Mouse (Mus musculus): ENCODE measurements around the gene Klhl36.

Klhl36 gene

GRCm38 (mm10) chr8:119861706-119862389 lies at the start of gene Klhl36:
Gene Klhl36 (plus strand): TSS chr8:119862266.
- DNase-seq (ENCODE audit: low spot score) = peak; percentile 99

- peak; percentile 89 for DNase-seq (ENCODE audit: low spot score)
Observed at GRCm38 (mm10) chr8:119812650-119813431, 49.2 kb upstream of the Klhl36 start.

GRCm38 (mm10) chr8:119816219-119816618 lies 45.8 kb upstream of the Klhl36 start:
- no peak for DNase-seq (ENCODE audit: low spot score)

- DNase-seq (ENCODE audit: low spot score) = peak; percentile 71
Observed at GRCm38 (mm10) chr8:119817446-119817845, 44.6 kb upstream of the Klhl36 start.

- no peak for DNase-seq (ENCODE audit: low spot score)
Observed at GRCm38 (mm10) chr8:119819316-119819715, 42.8 kb upstream of the Klhl36 start.

GRCm38 (mm10) chr8:119819976-119820375 lies 42.1 kb upstream of the Klhl36 start:
- no peak for DNase-seq (ENCODE audit: low spot score)

GRCm38 (mm10) chr8:119821691-119822090 lies 40.4 kb upstream of the Klhl36 start:
- DNase-seq (ENCODE audit: low spot score) = no peak

GRCm38 (mm10) chr8:119823278-119823677 lies 38.8 kb upstream of the Klhl36 start:
- no peak for DNase-seq (ENCODE audit: low spot score)

GRCm38 (mm10) chr8:119824100-119824499 lies 38.0 kb upstream of the Klhl36 start:
- no peak for DNase-seq (ENCODE audit: low spot score)

GRCm38 (mm10) chr8:119824809-119825273 lies 37.2 kb upstream of the Klhl36 start:
- peak; percentile 77 for DNase-seq (ENCODE audit: low spot score)

- no peak for DNase-seq (ENCODE audit: low spot score)
Observed at GRCm38 (mm10) chr8:119825950-119826730, 35.9 kb upstream of the Klhl36 start.

GRCm38 (mm10) chr8:119826982-119827381 lies 35.1 kb upstream of the Klhl36 start:
- DNase-seq (ENCODE audit: low spot score) = no peak

GRCm38 (mm10) chr8:119827721-119828153 lies 34.3 kb upstream of the Klhl36 start:
- DNase-seq (ENCODE audit: low spot score) = peak; percentile 55

- DNase-seq (ENCODE audit: low spot score) = no peak
Observed at GRCm38 (mm10) chr8:119829015-119829414, 33.1 kb upstream of the Klhl36 start.

GRCm38 (mm10) chr8:119829420-119829819 lies 32.6 kb upstream of the Klhl36 start:
- peak; percentile 49 for DNase-seq (ENCODE audit: low spot score)

- DNase-seq (ENCODE audit: low spot score) = peak; percentile 77
Observed at GRCm38 (mm10) chr8:119829870-119830580, 32.0 kb upstream of the Klhl36 start.

- no peak for DNase-seq (ENCODE audit: low spot score)
Observed at GRCm38 (mm10) chr8:119830589-119830988, 31.5 kb upstream of the Klhl36 start.

GRCm38 (mm10) chr8:119831336-119831995 lies 30.6 kb upstream of the Klhl36 start:
- peak; percentile 75 for DNase-seq (ENCODE audit: low spot score)

GRCm38 (mm10) chr8:119832101-119832617 lies 29.9 kb upstream of the Klhl36 start:
- DNase-seq (ENCODE audit: low spot score) = no peak

GRCm38 (mm10) chr8:119832931-119833330 lies 29.1 kb upstream of the Klhl36 start:
- peak; percentile 70 for DNase-seq (ENCODE audit: low spot score)

GRCm38 (mm10) chr8:119834676-119835075 lies 27.4 kb upstream of the Klhl36 start:
- peak; percentile 82 for DNase-seq (ENCODE audit: low spot score)
